Mouse (Mus musculus) cortical plate, adult 2 months (tissue): ENCODE measurements around the gene Gm6685.
"Not testable (repeated sequence)": the region's sequence is repeated elsewhere in the genome, so short reads cannot be mapped to it uniquely, and the experiment has no call there.

ENCODE experiments used
- CTCF ChIP-seq: fragments of 200-500 bp; IDR thresholded peaks from 2 replicates; pipeline ENCODE4 v1.5.1; 2011; ENCODE audit warnings: mild to moderate bottlenecking, control low read depth, low read length; ENCODE audit not compliant: insufficient read depth; ENCODE audit errors: extremely low read depth
- POLR2A ChIP-seq: fragments of 200-500 bp; IDR thresholded peaks from 2 replicates; pipeline ENCODE4 v1.6.1; 2011; ENCODE audit warnings: mild to moderate bottlenecking, low read length, control low read depth; ENCODE audit not compliant: insufficient read depth; ENCODE audit errors: extremely low read depth

DNA sequence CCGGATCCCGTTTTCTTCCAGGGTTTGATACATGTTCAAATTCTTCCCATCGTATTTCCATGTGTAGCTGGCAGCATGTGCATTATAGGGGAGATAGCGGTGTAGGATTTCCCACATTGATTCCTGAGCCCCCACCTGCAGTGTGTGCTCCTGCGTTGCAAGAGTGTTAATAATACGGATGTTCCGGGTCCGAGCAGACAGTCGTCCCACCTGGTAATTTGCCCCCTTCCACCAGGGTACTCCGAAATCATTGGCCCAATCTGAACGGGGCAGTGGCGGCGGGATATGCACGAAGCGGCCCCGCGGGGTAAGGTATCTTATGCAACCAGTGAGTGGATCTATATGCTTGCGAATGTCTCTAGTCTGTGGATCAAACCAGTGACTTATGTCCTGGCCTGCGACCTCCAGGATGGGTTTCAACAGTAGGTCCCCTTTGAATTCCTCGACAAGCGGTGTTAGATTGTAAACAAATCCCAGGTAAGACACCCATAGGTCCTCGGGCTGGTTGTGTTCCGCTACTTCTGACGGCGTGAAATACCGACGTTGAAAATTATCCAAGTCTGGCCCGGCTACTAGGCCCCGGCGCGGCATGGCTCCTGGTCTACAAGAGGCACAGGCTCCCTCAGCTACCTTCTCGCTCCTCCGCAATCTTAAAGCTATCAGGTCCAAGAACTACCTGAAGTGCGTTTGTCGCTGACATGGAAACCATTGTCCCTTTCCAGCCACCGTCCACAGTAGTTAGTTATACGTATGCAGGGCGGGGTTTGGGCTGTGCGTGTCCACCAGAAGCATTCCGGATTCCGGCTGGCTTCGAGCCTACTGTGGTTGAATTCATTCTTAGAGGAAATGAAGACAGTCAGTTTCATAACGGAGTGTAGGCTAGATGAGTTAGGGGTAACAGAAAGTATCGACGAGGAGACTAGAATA, at the start of gene Gm6685:
- TF ChIP-seq POLR2A, CTCF: not testable (repeated sequence)
